Mouse (Mus musculus) G1E-ER4 (cell line): Measurements from ENCODE around the gene Pck2. TPM values are rescaled to one million over a fixed set of nuclear protein-coding genes. Genes with fewer than 3 reads are reported as not detected.

Source experiments
- GATA1 ChIP-seq: IDR thresholded peaks from one replicate; pipeline ENCODE4 v1.8.0; 2012; ENCODE audit warnings: low read length, inconsistent platforms
- polyA plus RNA-seq: library from polyadenylated mRNA; stranded (reverse); fragments of >175 nt; gene quantifications from 2 replicates; pipeline ENCODE4 v1.2.3, GENCODE M21; 2012

The Pck2 gene
- polyA plus RNA-seq, 1 experiment, result 48.8 TPM

DNA sequence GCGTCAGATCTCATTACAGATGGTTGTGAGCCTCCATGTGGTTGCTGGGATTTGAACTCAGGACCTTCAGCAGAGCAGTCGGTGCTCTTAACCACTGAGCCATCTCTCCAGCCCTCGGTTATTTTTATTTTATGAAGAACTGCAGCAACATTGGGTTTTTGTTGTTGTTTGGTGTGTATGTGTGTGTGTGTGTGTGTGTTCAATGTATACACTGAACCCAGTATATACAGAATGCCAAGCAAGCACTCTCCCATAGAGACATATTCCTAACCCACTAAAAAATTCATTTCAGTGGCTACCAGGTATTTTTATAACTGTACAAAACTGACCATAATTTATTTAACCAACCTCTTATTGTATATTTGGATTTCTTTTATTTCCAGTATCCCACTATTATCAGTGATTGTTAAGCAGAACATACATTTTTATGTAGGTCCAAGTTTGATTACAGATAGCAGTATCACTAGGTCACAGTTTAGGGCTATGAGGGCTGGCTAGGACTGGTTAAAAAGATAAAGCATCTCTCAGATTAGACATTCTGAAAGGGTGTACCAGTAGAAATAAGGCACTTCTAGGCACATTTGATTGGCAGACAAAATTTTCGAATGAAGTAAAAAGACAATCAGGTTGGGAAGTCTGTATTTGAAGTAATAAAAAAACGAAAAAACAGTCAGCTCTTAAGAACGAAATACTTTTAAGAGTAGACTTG is 18.8 kb downstream of the Pck2 start:
- peak; percentile 76 for TF ChIP-seq GATA1

DNA sequence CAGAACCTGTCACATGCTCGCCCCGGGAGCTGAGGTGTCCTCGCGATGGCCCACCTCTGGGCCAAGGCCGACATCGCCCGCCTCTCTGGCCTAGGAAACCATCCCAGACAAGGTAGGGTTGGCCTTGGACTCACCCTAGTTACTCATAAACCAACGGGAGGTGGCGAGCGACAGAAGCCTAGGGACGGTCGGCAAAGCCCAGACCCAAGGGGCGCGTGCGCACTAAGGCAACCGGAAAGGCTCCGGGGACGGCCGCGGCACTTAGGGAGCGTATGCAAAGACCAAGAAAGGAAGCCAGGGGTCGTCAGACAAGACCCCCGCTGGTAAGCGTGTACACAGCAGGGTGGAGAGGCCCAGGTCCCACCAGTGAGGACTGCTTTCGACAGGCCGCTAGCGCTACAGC is 19.7 kb downstream of the Pck2 start, which contains the start of gene Dcaf11:
Gene Dcaf11 (plus strand): TSS at position 208 of the 403 bp plus-strand sequence.
- no peak for TF ChIP-seq GATA1

DNA sequence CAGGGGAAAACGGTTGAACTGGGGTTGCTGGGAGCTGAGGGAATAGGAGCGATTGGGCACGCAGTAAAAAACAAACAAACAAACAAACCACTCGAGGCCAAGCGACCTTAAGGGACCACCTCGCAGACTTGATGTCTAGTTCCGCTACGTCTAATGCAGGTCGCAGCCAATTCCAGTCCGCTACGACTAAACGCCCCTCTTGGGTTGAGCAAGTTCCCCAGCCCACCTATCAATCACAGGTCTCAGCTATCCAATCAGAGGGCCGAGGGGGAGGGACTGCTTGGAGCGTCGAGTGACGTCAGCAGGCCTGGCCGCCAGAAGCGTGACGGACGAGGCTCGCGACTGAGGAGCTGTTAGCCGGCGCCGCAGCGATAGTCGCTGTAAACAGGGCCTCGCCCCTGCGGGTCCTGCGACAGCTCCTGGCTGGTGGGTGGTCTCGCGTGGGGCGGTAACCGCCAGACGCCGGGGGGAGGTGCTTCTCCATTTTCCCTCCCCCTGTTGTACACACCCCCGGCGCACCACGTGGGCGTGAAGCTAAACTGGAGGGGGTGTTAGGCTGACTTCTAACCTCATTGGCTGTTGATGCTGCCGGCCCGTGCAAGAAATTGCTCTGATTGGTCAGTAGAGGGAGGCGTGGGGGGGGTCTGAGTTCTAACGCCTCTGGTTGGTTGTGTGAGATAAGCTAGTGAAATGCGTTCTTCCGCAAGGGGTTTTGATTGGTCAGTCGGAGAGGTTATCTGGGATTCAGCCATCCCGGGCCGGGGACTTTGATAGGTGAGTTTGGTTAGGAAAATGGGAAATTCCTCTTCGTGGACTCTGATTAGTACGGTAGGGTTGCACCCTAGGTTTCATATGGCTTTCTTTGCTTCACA is 20.4 kb downstream of the Pck2 start, which contains the start of gene A730061H03Rik:
Gene A730061H03Rik (minus strand): TSS at position 205 of the 872 bp plus-strand sequence.
- no peak for TF ChIP-seq GATA1

DNA sequence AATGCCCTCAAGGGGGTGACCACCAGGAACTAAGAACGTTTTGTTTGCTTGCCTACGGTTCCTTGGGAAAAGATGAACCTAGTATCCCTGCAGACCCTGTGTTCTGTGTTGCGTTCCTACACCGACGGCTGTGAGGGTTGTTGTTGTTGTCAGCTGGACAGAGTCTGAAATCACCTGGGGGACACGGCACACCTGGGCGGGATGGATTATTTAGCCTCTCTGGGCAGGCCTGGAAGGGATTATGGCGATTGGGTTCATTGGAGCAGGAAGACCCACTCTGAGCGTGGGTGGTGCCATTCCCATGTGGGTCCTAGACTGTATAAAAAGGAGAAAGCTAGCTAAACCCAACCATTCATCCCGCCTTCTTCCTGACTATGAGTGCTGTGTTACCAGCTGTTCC is 21.8 kb downstream of the Pck2 start:
- no peak for TF ChIP-seq GATA1

DNA sequence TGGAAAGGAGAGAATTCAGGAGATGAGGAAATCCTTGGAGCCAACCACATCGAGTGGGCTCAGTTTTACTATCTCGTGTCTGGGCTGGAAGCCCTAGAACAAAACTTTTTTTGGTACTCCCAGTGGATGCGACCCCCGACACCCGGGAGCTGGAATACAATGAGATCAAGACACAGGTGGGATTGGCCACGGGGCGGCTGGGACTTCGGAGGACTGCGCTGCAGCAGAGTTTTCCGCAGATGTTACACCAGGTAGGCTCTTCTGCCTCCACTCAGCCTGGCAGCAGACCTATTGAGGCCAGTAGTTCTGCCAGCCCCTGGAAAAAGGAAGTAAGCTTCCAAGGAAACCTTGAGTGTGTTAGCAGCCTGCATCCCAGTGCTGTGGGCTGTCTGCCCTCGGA is 23.2 kb downstream of the Pck2 start:
- no peak for TF ChIP-seq GATA1

DNA sequence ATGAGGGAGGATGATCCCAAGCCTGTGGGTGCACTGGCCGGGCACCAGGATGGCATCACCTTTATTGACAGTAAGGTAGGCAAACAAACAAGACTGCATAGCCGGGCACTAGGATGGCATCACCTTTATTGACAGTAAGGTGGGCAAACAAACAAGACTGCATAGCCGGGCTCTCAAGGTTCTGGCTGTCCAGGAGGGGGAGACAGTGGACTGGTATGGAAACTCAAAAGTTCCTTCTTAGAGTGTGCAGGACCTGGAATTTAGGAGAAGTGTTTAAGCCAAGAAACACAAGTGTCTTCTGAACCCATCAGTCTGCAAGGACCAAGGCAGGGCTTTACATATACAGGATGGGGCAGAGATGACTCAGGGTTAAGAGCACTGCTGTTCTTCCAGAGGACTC is 25.7 kb downstream of the Pck2 start:
- no peak for TF ChIP-seq GATA1

DNA sequence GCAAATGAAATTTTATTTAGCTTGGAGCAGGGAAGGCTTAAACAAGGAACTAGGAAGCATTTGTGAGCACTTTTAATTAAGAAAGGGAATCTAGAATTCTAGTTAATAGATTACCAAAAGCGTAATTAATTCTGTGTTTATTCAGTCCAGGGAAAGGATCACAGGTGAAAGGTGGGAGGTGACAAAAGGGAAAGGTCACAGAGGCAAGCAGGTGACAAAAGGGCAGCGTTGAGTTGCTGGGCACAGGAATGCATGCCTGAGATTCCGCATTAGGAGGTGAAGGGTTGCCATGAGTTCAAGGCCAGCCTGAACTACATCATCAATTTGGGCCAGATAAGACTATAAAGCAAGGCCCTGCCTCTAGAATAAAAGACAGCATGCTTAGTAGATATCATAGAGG is 27.4 kb downstream of the Pck2 start:
- TF ChIP-seq GATA1, result no peak

DNA sequence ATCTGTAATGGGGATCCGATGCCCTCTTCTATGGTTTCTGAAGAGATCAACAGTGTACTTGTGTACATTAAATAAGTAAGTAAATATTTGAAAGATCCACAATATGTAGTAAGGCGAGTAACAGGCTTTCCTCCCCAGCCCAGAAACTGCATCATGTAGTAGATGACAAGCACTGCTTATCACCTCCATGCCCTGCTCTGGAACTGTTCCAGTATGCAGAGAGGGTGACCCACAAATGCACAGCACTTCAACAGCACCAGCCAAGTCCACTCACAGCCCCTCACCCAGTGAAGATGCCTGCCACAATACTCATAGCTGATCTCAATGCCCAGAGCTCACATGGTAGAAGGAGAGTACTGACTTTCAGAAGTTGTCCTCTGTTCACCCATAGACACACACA is 30.5 kb downstream of the Pck2 start:
- TF ChIP-seq GATA1, result no peak

DNA sequence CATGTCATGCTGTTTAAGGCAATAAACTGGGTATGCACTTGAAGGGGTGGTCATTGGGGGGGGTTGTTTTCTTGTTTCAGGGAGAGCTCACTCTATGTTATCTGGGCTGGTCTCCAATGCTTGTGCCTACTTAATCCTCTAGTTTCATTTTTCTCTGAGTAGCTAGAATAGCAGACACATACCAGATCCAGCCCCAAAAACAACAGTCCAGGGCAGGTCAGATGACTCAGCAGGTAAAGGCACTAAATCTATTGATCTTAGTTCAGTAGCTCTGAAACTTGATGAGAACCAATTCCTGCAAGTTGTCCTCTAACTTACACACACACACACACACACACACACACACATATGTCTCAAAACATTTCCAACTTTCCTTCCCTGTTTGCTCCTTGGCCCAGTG is 31.7 kb downstream of the Pck2 start:
- no peak for TF ChIP-seq GATA1

DNA sequence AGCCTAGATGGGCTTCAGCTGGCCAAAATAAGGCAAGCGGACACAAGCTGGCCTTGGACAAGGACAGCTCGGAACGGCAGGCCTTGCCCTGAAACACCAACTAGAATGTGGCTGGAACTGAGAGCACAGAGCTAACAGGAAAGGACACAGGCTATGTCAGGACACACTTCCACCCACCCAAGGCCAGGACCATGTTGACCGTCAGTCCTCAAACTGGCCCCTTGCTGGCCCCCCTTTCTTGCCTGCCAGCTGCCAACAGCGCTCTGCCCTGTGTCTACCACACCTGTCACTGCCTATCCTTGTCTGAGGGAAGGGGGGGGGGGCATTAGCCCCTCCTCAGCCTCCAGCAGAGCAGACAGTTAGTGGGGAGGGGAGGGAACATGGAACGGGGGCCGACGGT is 35.2 kb downstream of the Pck2 start, which contains the start of gene Fitm1:
Gene Fitm1 (plus strand): TSS at position 316 of the 400 bp plus-strand sequence.
- TF ChIP-seq GATA1, result no peak

DNA sequence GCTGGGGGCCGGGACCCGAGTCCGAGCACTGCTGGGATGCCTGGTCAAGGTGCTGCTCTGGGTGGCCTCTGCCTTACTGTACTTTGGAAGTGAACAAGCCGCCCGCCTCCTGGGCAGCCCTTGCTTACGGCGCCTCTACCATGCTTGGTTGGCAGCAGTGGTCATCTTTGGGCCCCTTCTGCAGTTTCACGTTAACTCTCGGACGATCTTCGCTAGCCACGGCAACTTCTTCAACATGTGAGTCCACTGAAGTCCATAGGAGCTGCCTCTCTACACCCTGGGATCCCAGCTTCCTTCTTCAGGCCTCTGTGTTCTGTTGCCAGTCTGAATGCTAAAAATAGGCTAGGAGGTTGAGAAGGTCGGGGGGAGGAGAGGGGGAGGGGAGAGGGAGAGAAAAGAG is 35.6 kb downstream of the Pck2 start:
- no peak for TF ChIP-seq GATA1

DNA sequence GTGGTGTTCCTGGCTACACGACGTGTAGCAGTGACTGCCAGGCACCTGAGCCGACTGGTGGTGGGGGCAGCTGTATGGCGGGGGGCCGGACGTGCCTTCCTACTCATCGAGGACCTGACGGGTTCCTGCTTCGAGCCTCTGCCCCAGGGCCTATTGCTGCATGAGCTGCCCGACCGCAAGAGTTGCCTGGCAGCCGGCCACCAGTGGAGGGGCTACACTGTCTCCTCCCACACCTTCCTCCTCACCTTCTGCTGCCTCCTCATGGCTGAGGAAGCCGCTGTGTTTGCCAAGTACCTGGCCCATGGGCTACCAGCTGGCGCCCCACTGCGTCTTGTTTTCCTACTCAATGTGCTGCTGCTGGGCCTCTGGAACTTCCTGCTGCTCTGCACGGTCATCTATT is 36.3 kb downstream of the Pck2 start:
- TF ChIP-seq GATA1, result no peak

DNA sequence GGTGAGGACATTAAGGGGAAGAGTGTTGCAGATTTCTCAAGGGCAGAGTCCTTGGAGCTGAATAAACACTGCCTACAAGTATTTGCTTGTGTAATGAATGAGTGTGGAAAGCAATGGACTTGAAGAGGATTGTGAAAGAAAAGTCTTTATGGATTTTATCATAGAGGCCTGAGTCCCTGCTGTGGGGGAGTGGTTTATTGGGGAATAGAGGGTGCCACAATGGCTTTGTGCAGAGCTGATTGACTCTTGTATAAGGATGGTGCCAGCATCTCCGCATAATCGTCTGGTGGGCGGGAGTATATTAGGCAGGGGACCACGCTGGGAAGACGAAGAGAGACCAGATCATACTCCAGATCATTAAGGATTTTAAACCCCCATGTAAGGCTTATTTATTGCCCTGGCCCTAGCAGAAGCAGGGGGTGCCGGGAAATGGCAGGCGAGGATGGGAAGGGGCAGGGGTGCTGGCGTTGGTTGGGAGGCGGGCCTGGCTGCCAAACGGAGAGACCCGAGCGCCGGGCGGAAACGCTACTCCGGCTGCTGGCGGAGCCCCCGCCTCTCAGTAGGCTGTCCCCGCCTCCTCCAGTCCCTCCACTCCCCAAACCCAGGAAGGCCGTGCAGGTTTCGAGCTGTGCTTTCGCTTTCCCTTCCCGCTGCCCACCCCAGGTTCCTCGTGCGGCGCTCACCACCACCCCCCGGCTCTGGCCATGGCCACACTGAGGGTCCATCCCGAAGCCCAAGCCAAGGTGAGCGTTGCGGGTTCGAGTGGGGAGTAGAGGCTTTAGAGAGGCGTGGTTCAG is 38.0 kb downstream of the Pck2 start, which contains the start of gene Psme1:
Gene Psme1 (plus strand): TSS at position 253 of the 797 bp plus-strand sequence.
- no peak for TF ChIP-seq GATA1

DNA sequence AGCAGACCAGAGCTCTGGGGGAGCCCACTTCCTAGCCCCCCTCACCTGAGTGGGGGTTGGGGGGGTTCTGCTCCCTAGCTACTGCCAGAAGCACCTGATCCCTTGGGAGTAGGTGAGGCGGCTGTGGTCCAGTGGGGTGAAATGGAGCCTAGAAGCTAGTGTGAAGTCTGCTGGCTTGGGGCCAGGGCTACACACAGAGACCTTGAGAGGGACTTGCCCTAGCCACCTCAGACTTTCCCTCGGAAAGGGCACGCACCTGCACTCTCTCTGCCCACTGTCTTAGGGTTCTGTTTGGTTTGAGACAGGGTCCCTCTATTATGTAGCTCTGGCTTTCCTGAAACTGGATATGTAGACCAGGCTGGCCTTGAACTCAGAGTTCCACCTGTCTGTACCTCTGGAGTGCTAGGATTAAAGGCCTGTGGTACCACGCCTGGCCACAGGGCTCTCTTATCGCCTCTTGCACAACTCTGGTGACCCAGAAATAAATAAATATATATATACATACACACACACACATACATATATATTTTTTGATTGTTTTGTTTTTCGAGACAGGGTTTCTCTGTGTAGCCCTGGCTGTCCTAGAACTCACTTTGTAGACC is 38.7 kb downstream of the Pck2 start:
- TF ChIP-seq GATA1, result no peak
